Mouse (Mus musculus): ENCODE measurements around the gene Myl4.

- TF ChIP-seq CTCF (conservative IDR thresholded peaks at IDR 0.05; ENCODE audit: low read length) (no peak), POU5F1 (IDR thresholded peaks at IDR 0.05; ENCODE audit: borderline replicate concordance, low read length) (no peak)
Observed at GRCm38 (mm10) chr11:104639634-104640033, 89.2 kb downstream of the Myl4 start.
